Mouse (Mus musculus): Measurements from ENCODE around the gene Myh2.

- TF ChIP-seq MAFK (IDR thresholded peaks at IDR 0.05; ENCODE audit: insufficient read depth, low read depth, low read length) (no peak), HCFC1 (IDR thresholded peaks at IDR 0.05; ENCODE audit: borderline replicate concordance, insufficient read depth, low read length) (no peak), ZC3H11A (IDR thresholded peaks at IDR 0.05; ENCODE audit: borderline replicate concordance, low read depth, low read length) (no peak), ZNF384 (IDR thresholded peaks at IDR 0.05; ENCODE audit: low read depth, low read length) (no peak)
Observed at GRCm38 (mm10) chr11:67145482-67146408, 25.1 kb upstream of the Myh2 start.
